Mouse (Mus musculus) kidney, postnatal 0 days (tissue): Measurements from ENCODE around the gene Aco2. TPM values are rescaled to one million over a fixed set of nuclear protein-coding genes. Genes with fewer than 3 reads are reported as not detected.

Experiments
- ATAC-seq: fragments of 200-750 bp; cut with Nextera tagmentation; replicated peaks from 2 replicates; pipeline ENCODE4 v1.8.0; 2017; ENCODE audit warnings: low read depth, moderate number of reproducible peaks, moderate TSS enrichment, moderate library complexity; ENCODE audit not compliant: low FRiP score
- DNase-seq: peaks from one replicate; pipeline ENCODE4 v3.0.0-alpha.2; 2016; ENCODE audit warnings: low spot score
- H3K27ac ChIP-seq: fragments of 300-500 bp; sonication (generic); 2 replicates; pipeline ENCODE4 v1.5.1; 2014; ENCODE audit warnings: mild to moderate bottlenecking
- H3K27me3 ChIP-seq: fragments of 300-500 bp; sonication (generic); 2 replicates; pipeline ENCODE4 v1.6.1; 2014; ENCODE audit warnings: low read length, mixed read lengths; ENCODE audit not compliant: insufficient read depth
- H3K36me3 ChIP-seq: fragments of 300-500 bp; sonication (generic); 2 replicates; pipeline ENCODE4 v1.6.1; 2014; ENCODE audit warnings: low read length, mixed read lengths; ENCODE audit not compliant: insufficient read depth
- H3K4me1 ChIP-seq: fragments of 300-500 bp; sonication (generic); replicated peaks from 2 replicates; pipeline ENCODE4 v1.6.1; 2014; ENCODE audit warnings: antibody characterized with exemption, low read length, mixed read lengths; ENCODE audit not compliant: insufficient read depth
- H3K4me2 ChIP-seq: fragments of 300-500 bp; sonication (generic); 2 replicates; pipeline ENCODE4 v1.6.1; 2014; ENCODE audit warnings: mild to moderate bottlenecking, low read length, moderate library complexity, mixed read lengths
- H3K4me3 ChIP-seq: fragments of 300-500 bp; sonication (generic); replicated peaks from 2 replicates; pipeline ENCODE4 v1.5.1; 2014; ENCODE audit warnings: low read depth, low read length
- H3K9ac ChIP-seq: fragments of 300-500 bp; sonication (generic); 2 replicates; pipeline ENCODE4 v1.6.1; 2014; ENCODE audit warnings: low read depth, low read length
- H3K9me3 ChIP-seq: fragments of 300-500 bp; sonication (generic); replicated peaks from 2 replicates; pipeline ENCODE4 v1.6.1; 2016; ENCODE audit warnings: low read length, inconsistent platforms, mixed read lengths
- CTCF ChIP-seq: IDR thresholded peaks from 2 replicates; pipeline ENCODE4 v1.5.1; 2016; ENCODE audit warnings: antibody characterized with exemption, low read depth, mild to moderate bottlenecking, moderate library complexity
- WGBS: fragments of 180-500 bp; shearing (Covaris S2); extraction: QIAGEN DNeasy Blood & Tissue Kit; methylation state at CpG from one replicate; pipeline ENCODE4 v1.1.7; 2014; 5-methylcytosine and 5-hydroxymethylcytosine counted together
- polyA plus RNA-seq: library from polyadenylated mRNA; unstranded; fragments of >200 nt; fragmentation: Nextera tagmentation; extraction: Ambion mirVana; gene quantifications from 2 replicates; pipeline ENCODE4 v1.2.1, GENCODE M21; 2015

The Aco2 gene
- 263 and 285 TPM in 2 replicates for polyA plus RNA-seq

DNA sequence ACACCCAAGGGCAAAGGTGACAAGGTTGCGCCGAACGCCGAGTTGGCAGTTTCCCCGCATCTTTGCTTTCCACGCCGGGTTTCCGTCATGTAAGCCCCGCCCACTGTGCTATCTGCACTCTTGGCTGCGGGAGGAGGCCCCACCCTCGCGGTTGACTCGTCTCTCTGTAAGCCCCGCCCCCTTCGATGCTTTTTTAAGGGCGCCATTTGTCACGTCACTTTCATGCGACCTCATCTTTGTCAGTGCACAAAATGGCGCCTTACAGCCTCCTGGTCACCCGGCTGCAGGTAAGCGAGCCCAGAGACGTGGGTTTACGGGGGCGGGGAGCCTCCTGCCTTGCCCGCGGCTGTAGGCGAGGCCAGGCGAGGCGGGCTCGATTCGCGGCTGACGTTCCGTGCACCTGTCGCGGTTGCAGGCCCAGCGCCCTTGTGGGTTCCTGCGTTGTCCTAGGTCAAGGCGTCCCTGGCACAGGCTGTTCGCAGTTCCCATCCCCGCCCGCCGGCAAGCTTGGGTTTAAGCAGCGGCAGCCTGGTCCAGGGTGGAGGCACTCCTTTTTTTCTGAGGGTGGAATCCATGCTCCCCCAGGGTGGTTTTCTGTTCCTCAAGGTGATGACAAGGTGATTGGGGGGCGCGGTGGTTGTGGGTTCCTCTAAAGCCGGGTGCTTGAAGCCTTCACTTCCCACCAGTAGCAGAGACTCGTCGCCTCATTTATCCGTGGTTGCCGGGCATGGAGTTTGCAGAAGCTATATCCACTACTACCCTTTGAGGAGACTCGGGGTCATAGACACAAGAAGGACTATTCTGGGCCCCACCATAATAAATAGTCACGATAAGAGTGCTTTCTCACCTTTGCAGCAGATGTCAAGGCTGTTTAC lies at the start of gene Aco2:
Gene Aco2 (plus strand): TSS at position 48 of the 875 bp plus-strand sequence.
- WGBS: under 1% methylated on average over 53 of the region's 53 CpGs

DNA sequence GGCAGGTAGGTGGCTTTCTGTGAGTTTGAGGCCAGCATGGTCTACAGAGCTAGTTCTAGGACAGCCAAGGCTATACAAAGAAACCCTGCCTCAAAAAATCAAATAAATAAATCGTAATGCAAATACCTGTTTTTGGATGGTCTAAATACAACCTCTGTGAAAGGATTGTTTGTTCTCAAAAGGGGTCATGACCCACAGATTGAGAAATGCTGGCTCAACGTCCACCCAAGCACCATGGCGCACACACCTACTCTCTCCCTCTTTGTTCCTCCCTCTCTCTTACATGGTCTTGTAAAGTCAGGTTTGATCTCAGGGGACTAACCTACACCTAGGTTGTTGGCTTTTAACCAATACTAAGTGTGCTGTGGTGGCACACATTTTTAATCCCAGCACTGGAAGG lies 49.5 kb upstream of the Aco2 start:
- no peak for DNase-seq
- Histone ChIP-seq H3K4me2 (no peak overlapping the region), H3K4me3 (no peak overlapping the region), H3K27ac (no peak overlapping the region), H3K9ac (no peak overlapping the region), H3K36me3 (peaks cover 42% of the 10 kb centered on the region; the same call in 1 of the 2 replicates), H3K9me3 (no peaks in the 10 kb centered on the region), H3K4me1 (no peaks in the 10 kb centered on the region), H3K27me3 (no peaks in the 10 kb centered on the region)
- no peak for ATAC-seq
- 85% methylated on average over 3 of the region's 3 CpGs for WGBS
- TF ChIP-seq CTCF: no peak

More for the DNA sequence above, at the start of gene Aco2:
- H3K4me1 ChIP-seq: no peaks in the 10 kb centered on the region; the same call in 1 of the 2 replicates
- TF ChIP-seq CTCF: no peak
- ATAC-seq (peak; percentile 83), DNase-seq (peak; percentile 99)
- peak within 1 kb of the TSS; percentile 96 for H3K27ac ChIP-seq
- peak within 1 kb of the TSS; percentile 83 for H3K4me2 ChIP-seq
- H3K36me3 ChIP-seq: peaks cover 30% of the 10 kb centered on the region
- H3K27me3 ChIP-seq: no peaks in the 10 kb centered on the region
- no peaks in the 10 kb centered on the region for H3K9me3 ChIP-seq
- peak within 1 kb of the TSS; percentile 88 for H3K9ac ChIP-seq
- peak within 1 kb of the TSS; percentile 91 for H3K4me3 ChIP-seq

- Histone ChIP-seq H3K27ac (no peak overlapping the region), H3K27me3 (no peaks in the 10 kb centered on the region), H3K4me2 (no peak overlapping the region), H3K4me3 (no peak overlapping the region), H3K4me1 (no peaks in the 10 kb centered on the region), H3K9ac (no peak overlapping the region), H3K9me3 (no peaks in the 10 kb centered on the region), H3K36me3 (peaks cover 41% of the 10 kb centered on the region; the same call in 1 of the 2 replicates)
- 76% methylated on average over 3 of the region's 3 CpGs for WGBS
- TF ChIP-seq CTCF: no peak
- DNase-seq (no peak), ATAC-seq (no peak)
Measured at GRCm38 (mm10) chr15:81824832-81825231, 47.3 kb upstream of the Aco2 start.

- Histone ChIP-seq H3K9ac (no peak overlapping the region), H3K4me1 (no peaks in the 10 kb centered on the region), H3K27ac (no peak overlapping the region), H3K4me2 (no peak overlapping the region), H3K27me3 (no peaks in the 10 kb centered on the region), H3K36me3 (peaks cover 35% of the 10 kb centered on the region; the same call in 1 of the 2 replicates), H3K4me3 (no peak overlapping the region), H3K9me3 (no peaks in the 10 kb centered on the region)
- TF ChIP-seq CTCF: no peak
- DNase-seq: no peak
- no peak for ATAC-seq
- WGBS: 84% methylated on average over 7 of the region's 7 CpGs
Measured at GRCm38 (mm10) chr15:81828426-81829207, 43.5 kb upstream of the Aco2 start.

DNA sequence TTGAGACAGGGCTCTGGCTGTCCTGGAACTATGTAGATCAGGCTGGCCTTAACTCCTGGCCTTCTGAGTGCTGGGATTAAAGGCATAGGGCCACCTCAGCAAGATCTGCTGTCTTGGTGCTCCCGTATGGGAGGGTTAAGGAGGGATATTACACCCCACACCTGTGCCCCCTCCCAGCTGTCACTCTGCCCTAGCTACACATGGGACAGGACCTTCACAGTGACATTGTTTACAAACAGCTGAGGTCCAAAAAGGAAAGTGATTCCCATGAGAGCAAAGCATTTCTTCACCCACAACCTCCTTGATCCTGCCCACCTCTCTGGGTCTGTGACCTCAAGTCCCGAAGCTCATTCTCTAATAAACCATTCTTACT lies 42.9 kb upstream of the Aco2 start:
- no peak overlapping the region for H3K4me3 ChIP-seq
- H3K27me3 ChIP-seq: no peaks in the 10 kb centered on the region
- no peak overlapping the region for H3K4me2 ChIP-seq
- no peaks in the 10 kb centered on the region for H3K4me1 ChIP-seq
- H3K27ac ChIP-seq: no peak overlapping the region
- ATAC-seq (no peak), DNase-seq (no peak)
- no peak overlapping the region for H3K9ac ChIP-seq
- TF ChIP-seq CTCF: no peak
- H3K9me3 ChIP-seq: no peaks in the 10 kb centered on the region
- 57% methylated on average over 2 of the region's 2 CpGs for WGBS
- peaks cover 29% of the 10 kb centered on the region; the same call in 1 of the 2 replicates for H3K36me3 ChIP-seq

GRCm38 (mm10) chr15:81830530-81830929 lies 41.6 kb upstream of the Aco2 start:
- Histone ChIP-seq H3K27ac (no peak overlapping the region), H3K4me3 (no peak overlapping the region), H3K9ac (no peak overlapping the region), H3K4me2 (no peak overlapping the region), H3K27me3 (no peaks in the 10 kb centered on the region), H3K4me1 (0 out of 2 replicates have a peak, but pooled peaks cover under 1% of the 10 kb centered on the region), H3K36me3 (peaks cover 17% of the 10 kb centered on the region; the same call in 1 of the 2 replicates), H3K9me3 (no peaks in the 10 kb centered on the region)
- 90% methylated on average over 4 of the region's 4 CpGs for WGBS
- no peak for ATAC-seq
- TF ChIP-seq CTCF: no peak
- DNase-seq: no peak
